Mouse (Mus musculus) splenic B cell, adult 2 months (primary cell): Measurements from ENCODE around the gene Cyp4a32.
"Not testable (repeated sequence)": the region's sequence is repeated elsewhere in the genome, so short reads cannot be mapped to it uniquely, and the experiment has no call there.

Source experiments
- DNase-seq: peaks from one replicate; pipeline ENCODE4 v3.0.0-alpha.2; 2011; ENCODE audit warnings: low read depth, low spot score
- H3K27me3 ChIP-seq: 2 replicates; pipeline ENCODE4 v1.6.1; 2012; ENCODE audit warnings: mild to moderate bottlenecking, low read length, moderate library complexity, mixed read lengths; ENCODE audit not compliant: control insufficient read depth, poor library complexity, insufficient read depth, severe bottlenecking
- H3K36me3 ChIP-seq: 2 replicates; pipeline ENCODE4 v1.6.1; 2012; ENCODE audit warnings: mild to moderate bottlenecking, low read length, moderate library complexity, mixed read lengths; ENCODE audit not compliant: control insufficient read depth, poor library complexity, insufficient read depth, severe bottlenecking

The Cyp4a32 gene

GRCm38 (mm10) chr4:115645371-115645770, 44.6 kb downstream of the Cyp4a32 start:
- no peaks in the 10 kb centered on the region for H3K27me3 ChIP-seq
- no peak for DNase-seq

GRCm38 (mm10) chr4:115647580-115647979, 46.8 kb downstream of the Cyp4a32 start, which contains the start of gene Cyp4b1:
Gene Cyp4b1, minus strand, starts transcription at chr4:115647723.
- H3K36me3 ChIP-seq, result no peaks in the 10 kb centered on the region
- DNase-seq, result no peak

More at GRCm38 (mm10) chr4:115645371-115645770, 44.6 kb downstream of the Cyp4a32 start:
- no peaks in the 10 kb centered on the region for H3K36me3 ChIP-seq

GRCm38 (mm10) chr4:115648752-115649151, 48.0 kb downstream of the Cyp4a32 start:
- DNase-seq, result no peak
- H3K36me3 ChIP-seq, result no peaks in the 10 kb centered on the region
- H3K27me3 ChIP-seq, result no peaks in the 10 kb centered on the region

More at GRCm38 (mm10) chr4:115647580-115647979, 46.8 kb downstream of the Cyp4a32 start, which contains the start of gene Cyp4b1:
- no peaks in the 10 kb centered on the region for H3K27me3 ChIP-seq

GRCm38 (mm10) chr4:115649344-115649743, 48.6 kb downstream of the Cyp4a32 start:
- H3K36me3 ChIP-seq, result no peaks in the 10 kb centered on the region

GRCm38 (mm10) chr4:115650866-115651265, 50.1 kb downstream of the Cyp4a32 start:
- DNase-seq, result no peak
- H3K36me3 ChIP-seq, result no peaks in the 10 kb centered on the region
- H3K27me3 ChIP-seq, result no peaks in the 10 kb centered on the region

More at GRCm38 (mm10) chr4:115649344-115649743, 48.6 kb downstream of the Cyp4a32 start:
- no peak for DNase-seq
- H3K27me3 ChIP-seq, result no peaks in the 10 kb centered on the region

GRCm38 (mm10) chr4:115655841-115656534, 55.2 kb downstream of the Cyp4a32 start:
- H3K27me3 ChIP-seq, H3K36me3 ChIP-seq, DNase-seq: not testable (repeated sequence)

- not testable (repeated sequence) for H3K27me3 ChIP-seq, DNase-seq, H3K36me3 ChIP-seq
These were observed 55.8 kb downstream of the Cyp4a32 start for GRCm38 (mm10) chr4:115656535-115656922.

- Histone ChIP-seq H3K27me3 (no peaks in the 10 kb centered on the region), H3K36me3 (no peaks in the 10 kb centered on the region)
- DNase-seq, result peak; percentile 22
These were observed 56.5 kb downstream of the Cyp4a32 start for GRCm38 (mm10) chr4:115657104-115657866.

- DNase-seq, result no peak
- H3K36me3 ChIP-seq, result no peaks in the 10 kb centered on the region
- no peaks in the 10 kb centered on the region for H3K27me3 ChIP-seq
These were observed 57.1 kb downstream of the Cyp4a32 start for GRCm38 (mm10) chr4:115657867-115658249.

- Histone ChIP-seq H3K36me3 (no peaks in the 10 kb centered on the region), H3K27me3 (no peaks in the 10 kb centered on the region)
- no peak for DNase-seq
These were observed 58.4 kb downstream of the Cyp4a32 start for GRCm38 (mm10) chr4:115659190-115659589.
